In the genomic region with DNA sequence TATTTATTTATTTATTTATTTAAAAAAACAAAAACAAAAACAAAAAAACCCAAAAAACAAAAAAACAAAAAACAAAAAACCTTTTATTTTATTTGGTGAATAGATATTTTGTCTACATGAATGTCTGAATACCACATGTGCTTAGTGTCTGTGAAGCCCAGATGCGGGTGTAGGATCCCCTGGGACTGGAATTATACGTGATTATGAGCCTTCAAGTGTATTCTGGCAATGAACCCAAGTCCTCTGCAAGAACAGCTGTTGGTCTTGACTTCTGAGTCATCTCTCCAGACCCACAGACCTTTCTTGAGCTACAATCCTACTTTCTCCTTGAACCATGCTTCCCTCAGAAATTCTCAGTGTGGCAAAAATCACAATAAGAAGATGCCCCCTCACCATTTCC, we compare ENCODE assay signal across 23 mouse cellular contexts.
"Had no signal": no experiment of that assay in that cellular context is flagged by ENCODE, and none has a peak within 500 bp of the region (broad histone marks: within the 10 kb centered on the region; RNA-seq: fewer than 3 reads in every experiment).

No protein-coding gene starts in this region.

- H3K4me3 ChIP-seq: limb, embryonic 10.5 days; limb, embryonic 13.5 days; liver, embryonic 12.5 days; liver, embryonic 15.5 days; lung, embryonic 15.5 days; megakaryocyte, embryonic 14.5 days; midbrain, embryonic 12.5 days; midbrain, embryonic 15.5 days; neural tube, embryonic 13.5 days had no signal

- DNase-seq: kidney, adult 8-10 months; kidney, postnatal 14 days; kidney, postnatal 4 days; layer of hippocampus, adult 9-11 months; liver; lung, adult 18-20 months; lung, postnatal 10 days; lung, postnatal 36 days; retina, postnatal 1 day; right cerebral cortex, postnatal 25 days; thymus, adult 2 months; thymus, postnatal 14 days; thymus, postnatal 4 days had no signal

- H3K36me3 ChIP-seq: limb, embryonic 10.5 days; limb, embryonic 13.5 days; liver, embryonic 12.5 days; liver, embryonic 15.5 days; lung, embryonic 15.5 days; midbrain, embryonic 12.5 days; midbrain, embryonic 15.5 days; neural tube, embryonic 13.5 days had no signal

- H3K4me1 ChIP-seq: limb, embryonic 10.5 days; limb, embryonic 13.5 days; liver, embryonic 12.5 days; liver, embryonic 15.5 days; lung, embryonic 15.5 days; midbrain, embryonic 12.5 days; midbrain, embryonic 15.5 days; neural tube, embryonic 13.5 days had no signal

- H3K9me3 ChIP-seq: limb, embryonic 10.5 days; limb, embryonic 13.5 days; liver, embryonic 12.5 days; liver, embryonic 15.5 days; lung, embryonic 15.5 days; megakaryocyte, embryonic 14.5 days; midbrain, embryonic 12.5 days; midbrain, embryonic 15.5 days; neural tube, embryonic 13.5 days had no signal

- H3K27me3 ChIP-seq: limb, embryonic 13.5 days; liver, embryonic 12.5 days; liver, embryonic 15.5 days; lung, embryonic 15.5 days; megakaryocyte, embryonic 14.5 days; midbrain, embryonic 12.5 days; midbrain, embryonic 15.5 days; neural tube, embryonic 13.5 days had no signal

- H3K27ac ChIP-seq: limb, embryonic 10.5 days; limb, embryonic 13.5 days; liver, embryonic 12.5 days; liver, embryonic 15.5 days; lung, embryonic 15.5 days; midbrain, embryonic 12.5 days; midbrain, embryonic 15.5 days; neural tube, embryonic 13.5 days; stomach, postnatal 0 days had no signal

- H3K9ac ChIP-seq: limb, embryonic 13.5 days; liver, embryonic 12.5 days; liver, embryonic 15.5 days; lung, embryonic 15.5 days; midbrain, embryonic 12.5 days; midbrain, embryonic 15.5 days; neural tube, embryonic 13.5 days had no signal

- H3K4me2 ChIP-seq: limb, embryonic 13.5 days; liver, embryonic 12.5 days; liver, embryonic 15.5 days; lung, embryonic 15.5 days; midbrain, embryonic 12.5 days; midbrain, embryonic 15.5 days; neural tube, embryonic 13.5 days had no signal

- ATAC-seq: liver, embryonic 12.5 days; midbrain, embryonic 15.5 days had no signal
